Mouse (Mus musculus): Measurements from ENCODE around the gene Tfb2m.
A peak's percentile ranks its signal among the peaks of the same experiment; 100 is the strongest.

Gene Tfb2m

DNA sequence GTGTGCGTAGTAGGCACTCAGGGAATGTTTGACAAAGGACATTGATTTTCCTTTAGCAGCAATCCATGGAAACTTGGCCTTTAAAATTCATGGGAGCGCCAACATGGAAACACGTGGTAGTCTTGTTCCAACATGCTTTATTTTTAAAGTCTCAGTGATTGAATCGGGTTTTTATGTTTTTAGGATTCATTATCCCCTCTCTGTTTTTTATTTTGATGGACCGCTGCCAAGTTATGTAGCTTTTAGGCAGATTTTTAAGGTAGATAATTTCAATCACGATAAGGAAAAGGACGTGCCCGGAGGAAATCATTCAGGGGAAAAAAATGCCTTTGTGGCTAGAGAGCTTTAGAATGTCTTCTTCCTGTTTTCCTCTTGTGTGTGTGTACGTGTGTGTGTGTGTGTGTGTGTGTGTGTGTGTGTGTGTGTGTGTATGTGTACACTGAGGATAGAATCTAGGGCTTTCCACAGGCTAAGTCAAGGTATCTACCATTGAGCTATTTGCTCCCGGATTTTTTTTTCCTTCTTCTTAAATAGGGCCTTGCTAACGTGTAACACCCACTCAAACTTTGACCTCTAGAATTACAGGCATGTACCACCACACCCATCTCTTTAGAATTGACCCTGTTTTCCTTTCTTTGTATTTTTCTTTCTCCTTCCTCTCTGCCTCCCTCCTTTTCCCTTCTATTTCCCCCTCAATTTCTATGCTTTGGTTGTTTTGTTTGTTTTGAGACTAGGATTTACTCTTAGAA lies 13.6 kb upstream of the Tfb2m start:
- DNase-seq (ENCODE audit: low spot score) = no peak

DNA sequence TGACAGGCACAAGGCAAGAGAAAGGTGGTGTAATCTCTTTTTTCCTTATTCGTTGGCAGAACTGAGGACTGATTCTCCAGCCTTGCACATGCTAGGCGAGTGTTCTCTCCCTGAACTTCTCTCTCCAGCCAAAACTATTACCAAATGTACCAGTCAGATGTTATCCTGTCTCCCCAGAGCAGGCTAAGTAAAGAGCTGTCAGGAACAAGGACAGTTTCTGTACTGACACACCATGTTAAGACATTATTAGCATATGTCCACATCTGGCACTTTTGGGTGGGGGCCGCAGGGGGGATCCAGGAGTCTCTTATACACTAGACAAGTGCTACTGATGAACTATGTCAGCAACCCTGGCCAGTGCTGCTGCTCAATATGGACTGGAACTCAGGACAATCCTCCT lies 10.9 kb upstream of the Tfb2m start:
- DNase-seq (ENCODE audit: low spot score) = no peak

DNA sequence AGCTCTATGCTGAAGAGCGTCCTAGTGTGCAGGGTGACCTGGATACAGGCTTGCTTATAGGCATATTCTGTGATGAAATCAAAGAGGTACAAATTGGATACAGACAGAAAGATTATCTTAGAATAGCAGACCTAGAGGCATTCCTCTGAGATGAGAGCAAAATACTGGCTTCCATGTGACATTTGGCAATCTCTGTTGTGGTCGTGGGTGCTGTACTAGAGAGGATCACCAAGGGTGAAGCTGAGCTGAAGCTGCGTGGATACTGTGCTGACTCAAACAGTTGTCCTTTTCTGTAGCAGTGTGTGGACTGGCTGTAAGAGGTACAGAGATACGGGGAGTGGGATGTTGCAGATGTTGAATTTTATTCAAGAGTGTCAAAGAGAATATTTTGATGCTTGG lies 7.9 kb upstream of the Tfb2m start:
- DNase-seq (ENCODE audit: low spot score) = no peak

DNA sequence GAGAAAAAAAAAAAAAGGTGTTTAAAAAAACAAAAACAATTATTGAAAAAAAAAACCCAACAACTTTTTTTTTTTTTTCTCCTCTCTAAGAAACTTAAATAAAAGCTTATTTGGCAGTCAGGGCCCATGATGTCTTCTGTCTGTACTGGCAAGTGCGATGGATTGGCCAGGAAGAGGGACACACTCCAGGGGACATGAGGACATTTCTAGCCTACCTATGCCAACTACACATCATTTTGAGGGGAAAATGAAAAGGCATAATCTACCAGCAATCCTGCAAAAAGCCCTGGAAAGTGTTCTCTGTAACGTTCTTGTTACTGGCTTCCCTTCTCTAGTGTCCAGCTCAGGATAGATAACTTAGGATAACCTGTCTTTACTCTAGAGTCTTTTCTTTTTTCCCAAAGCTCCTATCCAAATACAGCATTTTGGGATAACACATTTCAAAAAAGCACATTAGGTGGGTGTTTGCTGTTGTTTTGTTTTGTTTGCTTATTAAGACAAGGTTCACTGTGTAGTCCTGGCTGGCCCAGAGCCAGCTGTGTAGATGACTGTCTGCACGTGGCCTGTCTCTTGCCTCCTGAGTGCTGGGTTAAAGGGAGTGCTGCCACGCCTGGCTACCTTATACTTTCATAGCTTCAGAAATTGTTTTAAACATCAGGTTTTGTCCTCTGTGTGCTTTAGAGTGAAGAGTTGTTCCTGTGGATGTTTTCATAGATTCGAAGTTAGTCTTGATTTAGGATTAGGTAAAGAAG lies 7.3 kb upstream of the Tfb2m start:
- no peak for DNase-seq (ENCODE audit: low spot score)

DNA sequence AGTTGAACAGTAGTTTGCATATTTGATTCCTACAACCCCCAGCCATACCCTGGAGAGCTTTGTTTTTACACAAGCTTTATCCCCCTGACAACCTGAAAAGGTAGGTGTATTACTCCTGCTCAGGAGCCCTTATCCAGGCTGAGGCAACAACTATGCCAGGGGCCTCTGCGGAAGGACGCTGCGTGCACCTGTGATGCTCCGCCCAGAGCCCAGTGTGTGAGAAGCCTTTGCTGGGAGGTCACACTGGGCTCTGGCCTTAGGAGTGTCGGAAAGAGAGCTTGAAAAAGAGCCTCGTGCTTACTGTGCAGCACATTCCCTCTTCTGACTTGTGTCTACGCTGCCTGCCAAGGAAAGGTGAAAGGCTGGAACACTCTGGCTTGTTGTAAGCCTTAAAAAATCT lies 6.7 kb upstream of the Tfb2m start:
- no peak for DNase-seq (ENCODE audit: low spot score)

DNA sequence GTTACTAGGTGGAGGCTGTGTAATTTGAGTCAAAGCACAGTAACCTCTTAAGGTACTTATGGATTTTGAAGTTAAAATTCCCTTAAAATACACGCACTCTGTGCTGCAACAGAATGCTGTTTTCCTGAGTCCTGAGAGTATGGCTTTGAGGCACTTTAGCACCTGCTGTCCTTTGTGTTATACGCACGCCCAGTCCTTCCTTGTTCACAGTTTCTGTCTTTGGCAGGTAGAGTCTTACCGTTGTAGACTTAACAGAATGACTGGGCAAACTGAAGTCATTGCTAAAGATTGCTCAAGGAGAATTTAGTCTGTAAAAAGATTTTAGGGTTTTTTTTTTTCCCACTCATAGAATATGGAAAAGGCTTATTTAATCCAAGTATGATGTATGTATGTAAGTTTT lies 5.9 kb upstream of the Tfb2m start:
- DNase-seq (ENCODE audit: low spot score) = no peak

DNA sequence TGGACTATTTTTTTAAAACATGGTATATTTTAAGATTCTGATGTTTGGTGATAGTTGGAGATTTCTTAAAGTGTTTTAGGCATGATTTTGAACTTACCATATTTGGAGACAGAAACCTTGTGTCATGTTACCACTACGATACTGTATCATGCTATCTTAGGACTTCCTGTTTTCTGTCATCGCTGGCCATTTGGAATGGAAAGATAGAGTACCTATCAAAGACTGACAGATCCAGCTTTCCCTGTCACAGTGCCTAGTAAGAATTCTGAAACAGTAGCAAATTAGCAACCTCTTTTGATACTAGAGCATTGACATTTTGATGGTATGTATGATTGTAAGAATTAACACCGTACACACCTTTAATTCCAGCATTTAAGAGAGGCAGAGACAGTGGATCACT lies 5.3 kb upstream of the Tfb2m start:
- no peak for DNase-seq (ENCODE audit: low spot score)

DNA sequence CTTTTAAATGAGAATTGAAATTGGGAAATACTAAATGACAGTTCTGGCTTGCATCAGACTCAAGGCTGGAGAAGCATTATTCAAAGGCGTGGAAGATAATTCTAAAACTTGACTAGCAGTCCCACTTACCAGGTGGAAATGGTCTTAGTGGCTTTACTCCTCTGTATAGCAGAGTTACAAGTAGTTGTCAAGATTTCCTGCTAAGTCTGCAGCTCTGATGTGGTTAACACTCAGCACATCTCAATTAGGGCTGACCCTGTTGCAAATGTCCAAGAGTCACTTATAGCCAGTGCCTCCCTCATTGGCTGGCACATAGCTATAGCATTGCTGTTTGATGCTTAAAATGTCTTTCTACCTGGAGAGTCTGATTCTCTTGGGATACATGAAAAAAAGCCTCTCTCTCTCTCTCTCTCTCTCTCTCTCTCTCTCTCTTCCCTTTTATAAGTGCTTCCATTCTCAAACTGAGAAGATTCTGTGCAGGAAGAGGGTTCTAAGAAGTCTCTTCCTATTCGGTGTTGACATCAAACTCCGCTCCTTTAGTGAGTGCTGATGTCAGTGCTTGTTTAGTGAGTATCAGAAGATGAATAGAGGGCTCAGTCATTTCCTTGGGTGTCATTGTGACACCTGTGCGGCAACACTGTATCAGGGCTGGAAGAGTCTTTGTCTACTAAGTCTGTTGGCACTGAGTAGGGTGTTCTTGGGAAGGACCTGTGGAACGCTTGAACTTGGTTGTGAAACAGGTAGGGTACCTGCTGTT lies 3.1 kb upstream of the Tfb2m start:
- no peak for DNase-seq (ENCODE audit: low spot score)

DNA sequence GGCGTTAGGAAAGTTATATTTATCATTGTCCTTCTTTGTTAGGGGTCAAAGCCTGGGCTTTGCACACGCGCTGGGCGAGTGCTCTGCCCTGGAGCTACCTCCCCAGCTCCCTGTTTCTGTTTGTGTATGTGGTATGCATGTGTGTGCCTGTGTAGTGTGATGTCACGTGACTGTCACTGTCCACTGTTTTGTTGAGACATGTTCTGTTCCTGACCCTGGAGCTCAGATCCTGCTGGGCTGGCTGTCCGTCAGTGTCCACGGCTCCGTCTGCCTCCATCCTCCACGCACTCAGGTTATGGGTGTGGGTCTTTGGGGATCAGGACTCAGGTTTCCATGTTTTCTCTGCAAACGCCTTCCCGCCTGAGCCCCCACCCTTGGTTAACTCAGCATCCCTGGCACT lies 2.2 kb upstream of the Tfb2m start:
- no peak for DNase-seq (ENCODE audit: low spot score)

DNA sequence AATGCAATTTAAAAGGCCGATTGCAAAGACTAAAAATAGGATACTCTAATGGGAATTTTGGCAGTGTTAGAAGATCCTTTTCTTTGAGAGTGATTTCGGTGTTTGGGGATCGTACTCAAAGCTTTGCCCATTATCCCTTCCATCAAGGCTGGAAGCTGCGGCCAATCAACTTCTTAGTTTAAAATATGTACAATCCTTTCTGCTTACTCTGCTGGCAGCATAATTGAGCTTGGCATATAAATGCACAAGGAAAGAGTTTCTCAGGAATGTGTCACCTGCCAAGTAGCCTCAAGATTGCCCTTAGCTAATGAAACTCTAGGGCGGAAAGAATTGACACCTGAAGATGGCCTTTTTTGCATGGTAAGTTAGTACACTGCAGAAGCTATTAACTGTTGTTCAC lies 1.1 kb upstream of the Tfb2m start:
- DNase-seq (ENCODE audit: low spot score) = peak; percentile 18

DNA sequence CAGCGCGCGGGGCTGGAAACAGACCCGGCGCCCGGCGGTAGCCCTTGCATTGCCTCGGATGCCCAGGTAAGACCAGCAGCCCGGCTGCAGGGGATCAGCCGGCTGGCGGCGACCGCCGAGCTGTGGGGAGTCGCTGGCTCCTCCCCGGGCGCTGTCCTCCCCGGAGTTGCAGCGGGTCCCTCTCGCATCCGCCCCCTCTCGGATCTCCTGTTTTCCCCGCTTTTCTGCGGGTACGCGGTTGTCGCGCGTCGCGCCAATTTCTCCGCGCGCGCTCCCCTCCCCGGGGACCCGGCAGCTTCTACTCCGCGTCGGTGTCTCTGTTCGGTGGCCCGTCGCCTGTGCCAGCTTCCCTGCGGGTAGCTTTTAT lies 467 bp upstream of the Tfb2m start:
- DNase-seq (ENCODE audit: low spot score) = no peak

DNA sequence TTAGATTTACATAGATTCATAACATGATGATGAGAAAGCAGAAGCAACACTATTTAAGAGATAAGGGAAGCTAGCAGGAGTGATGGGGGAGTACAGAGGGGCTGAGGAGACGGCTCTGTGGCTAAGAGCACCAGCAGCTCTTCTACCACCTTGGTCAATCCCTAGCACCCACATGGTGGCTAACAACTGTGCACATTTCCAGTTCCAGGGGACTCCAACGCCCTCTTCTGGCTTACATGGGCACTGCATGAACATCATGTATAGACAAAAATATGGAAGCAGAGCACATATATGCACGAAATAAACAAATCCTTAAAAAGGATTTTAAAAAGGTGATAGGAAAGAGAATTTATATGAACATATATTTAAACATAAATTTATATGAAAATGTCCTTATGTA lies 4.6 kb downstream of the Tfb2m start:
- peak; percentile 18 for DNase-seq (ENCODE audit: low spot score)

DNA sequence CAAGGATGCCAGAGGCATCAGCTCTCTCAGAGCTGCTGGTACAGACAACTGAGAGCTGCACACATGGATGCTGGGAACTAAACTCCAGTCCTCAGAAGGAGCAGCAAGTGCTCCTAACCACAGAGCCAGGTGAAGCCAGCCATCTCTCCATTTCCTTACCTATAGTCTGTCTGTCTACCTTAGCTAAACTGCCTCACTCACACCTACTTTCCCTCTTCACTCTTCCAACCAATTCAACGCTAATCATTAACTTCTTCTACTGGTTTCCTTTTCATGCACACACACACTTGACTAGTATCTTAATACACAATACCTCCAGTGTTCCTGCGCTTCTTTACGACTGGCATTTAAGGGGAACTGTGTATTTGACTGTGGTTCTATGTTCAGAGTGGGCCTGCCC lies 6.2 kb downstream of the Tfb2m start:
- no peak for DNase-seq (ENCODE audit: low spot score)

DNA sequence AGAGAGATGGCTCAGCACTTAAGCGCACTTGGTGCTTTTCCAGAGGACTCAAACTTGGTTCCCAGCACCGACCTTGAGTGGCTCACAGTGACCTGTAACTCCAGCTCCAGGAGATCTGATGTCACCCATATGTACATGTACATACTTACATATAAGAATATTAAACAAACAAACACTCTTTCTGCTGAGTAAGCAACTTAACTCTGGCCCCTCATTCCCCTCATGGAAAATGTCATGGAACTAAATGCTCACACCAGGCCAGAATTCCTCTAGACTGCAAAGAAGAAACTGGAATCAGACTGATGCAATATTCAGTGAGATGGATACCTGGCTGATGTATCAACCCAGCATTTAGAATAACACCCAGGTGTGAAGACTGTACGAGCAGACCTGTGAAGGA lies 7.0 kb downstream of the Tfb2m start:
- no peak for DNase-seq (ENCODE audit: low spot score)

DNA sequence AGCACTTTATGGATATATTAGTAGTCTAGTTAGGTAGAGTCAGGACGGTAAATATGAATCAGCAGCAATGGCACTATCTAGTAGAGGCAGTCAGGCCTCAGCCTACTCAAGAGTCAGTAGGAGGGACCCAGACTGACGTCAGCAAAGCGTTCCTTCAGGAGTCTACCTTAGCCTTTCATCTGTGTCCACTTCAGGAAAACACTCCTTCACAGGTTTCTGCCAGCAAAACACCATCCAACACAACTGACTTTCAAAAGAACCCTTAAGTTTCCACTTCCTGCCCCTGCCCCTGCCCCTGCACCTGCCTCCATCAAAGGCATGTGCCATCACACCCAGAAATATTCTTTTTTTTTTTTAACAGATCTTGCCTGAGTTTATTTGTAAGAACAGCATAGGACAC lies 26.2 kb downstream of the Tfb2m start:
- no peak for DNase-seq (ENCODE audit: low spot score)

DNA sequence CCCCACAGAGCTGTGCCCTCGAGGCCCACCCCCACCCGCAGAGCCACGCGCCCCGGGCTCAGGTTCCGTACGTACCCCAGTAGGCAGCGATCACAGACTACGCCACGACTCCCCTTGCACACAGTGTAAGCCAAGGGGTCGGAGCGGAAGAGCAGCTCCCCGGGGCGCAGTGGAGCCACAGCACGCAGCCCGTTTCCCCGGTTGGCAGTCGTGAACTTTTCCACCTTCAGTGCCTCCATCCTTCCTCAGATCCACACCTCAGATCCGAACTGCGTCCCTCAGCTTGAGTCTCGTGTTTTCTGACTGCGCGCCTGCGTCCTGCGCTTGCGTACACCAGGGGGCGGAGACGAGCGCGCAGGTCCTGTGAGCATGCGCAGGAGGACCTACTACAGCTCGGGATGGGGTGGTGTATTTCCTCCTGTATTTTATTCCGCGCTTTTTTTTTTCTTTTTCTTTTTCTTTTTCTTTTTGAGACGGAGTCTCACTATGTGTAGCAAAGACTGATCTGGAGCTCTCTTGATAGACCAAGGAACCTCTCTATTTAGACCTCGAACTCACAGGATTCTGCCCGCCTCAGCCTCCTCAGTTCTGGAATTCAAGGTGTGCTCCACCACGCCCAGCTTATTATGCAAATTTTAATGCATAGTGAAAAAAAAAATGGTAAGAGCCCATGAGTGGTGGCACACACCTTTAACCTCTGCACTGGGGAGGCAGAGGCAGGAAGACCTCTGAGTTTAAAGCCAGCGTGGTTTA lies 28.2 kb downstream of the Tfb2m start, which contains the start of gene Smyd3:
Gene Smyd3, minus strand, starts transcription at position 329 of the 753 bp plus-strand sequence.
- peak; percentile 82 for DNase-seq (ENCODE audit: low spot score)

DNA sequence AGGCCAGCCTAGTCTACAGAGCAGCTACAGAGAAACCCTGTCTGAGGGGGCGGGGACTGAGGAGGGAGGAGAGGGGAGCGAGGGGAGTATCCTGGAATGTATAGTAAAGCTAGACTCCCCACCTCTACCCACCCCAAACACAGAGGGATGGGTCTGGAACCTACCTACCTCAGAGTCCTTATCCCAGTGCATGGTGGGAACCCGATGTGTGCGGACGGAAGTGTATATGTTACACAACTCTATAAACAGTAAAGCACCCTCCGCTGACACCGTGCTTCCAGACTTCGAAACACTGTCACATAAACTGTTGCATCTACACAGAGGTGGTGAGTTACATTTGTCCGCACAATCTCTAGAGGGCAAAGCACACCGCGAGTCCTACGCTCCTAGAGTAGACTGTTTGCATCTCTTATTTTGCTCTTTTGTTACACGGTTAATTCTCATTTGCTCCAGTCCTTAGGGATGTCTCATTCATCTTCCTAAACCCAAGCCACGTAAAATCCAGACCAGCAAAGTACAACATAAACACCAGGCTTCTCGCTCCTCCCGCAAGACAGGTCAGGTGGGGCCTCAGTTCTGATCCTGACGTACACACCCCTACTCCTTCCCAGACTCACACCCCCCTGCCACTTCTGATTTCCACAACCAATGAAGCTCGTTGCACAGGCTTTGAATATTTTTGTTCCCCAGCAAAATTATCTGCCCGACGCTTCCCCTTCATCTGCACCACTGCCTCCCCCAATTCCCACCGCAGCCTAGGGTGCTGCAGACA lies 28.9 kb downstream of the Tfb2m start:
- DNase-seq (ENCODE audit: low spot score) = peak; percentile 53

DNA sequence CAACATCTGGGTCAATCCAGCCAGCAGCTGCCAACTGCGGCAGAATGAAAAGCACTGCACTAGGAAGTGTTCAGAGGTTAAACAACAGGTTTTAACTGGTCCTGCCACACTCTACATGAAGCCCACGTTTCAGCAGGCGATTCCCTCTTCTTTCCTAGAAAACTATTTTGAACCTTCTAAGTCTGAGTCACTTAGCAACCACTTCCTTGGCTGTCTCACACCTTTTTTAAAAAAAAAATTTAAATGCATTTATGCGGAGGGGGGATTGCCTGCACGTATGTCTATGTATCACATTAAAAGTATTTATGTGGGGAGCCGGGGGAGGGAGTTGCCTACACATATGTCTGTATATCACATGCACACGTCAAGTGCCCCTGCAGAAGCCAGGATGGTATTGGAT lies 34.2 kb downstream of the Tfb2m start:
- no peak for DNase-seq (ENCODE audit: low spot score)

DNA sequence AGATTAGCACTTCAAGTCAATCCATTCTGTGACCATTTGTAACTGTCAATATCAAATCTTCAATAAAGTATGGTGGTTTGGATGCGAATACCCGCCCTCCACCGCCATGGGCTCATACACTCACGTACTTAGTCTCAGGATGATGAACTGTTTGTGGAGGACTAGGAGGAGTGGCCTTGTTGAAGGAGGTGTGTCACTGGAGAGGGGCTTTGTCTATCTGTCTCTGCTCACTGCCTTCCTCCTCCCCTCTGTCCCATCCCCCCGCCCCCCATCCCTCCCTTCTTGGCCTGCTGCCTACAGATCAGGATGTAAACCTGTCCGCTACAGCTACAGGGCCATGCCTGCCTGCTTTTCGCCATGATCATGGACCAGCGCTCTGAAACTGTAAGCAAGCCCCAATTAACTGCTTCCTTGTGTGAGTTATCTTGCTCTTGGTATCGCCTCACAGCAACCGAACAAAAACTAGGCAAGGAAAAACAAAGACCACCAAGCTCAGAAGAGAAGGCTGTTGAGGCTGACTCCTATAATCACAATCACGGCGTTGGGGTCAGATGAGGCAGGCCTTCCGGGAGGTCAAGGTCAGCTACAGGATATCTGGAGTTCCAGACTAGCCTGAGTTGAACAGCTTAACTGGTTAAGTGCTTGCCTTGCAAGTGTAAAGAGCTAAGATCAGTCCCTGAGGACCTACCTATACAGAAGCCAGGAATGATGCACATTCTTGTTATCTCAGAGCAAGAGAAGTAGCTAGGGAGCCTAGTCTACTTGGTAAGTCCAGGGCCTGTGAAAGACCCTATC lies 35.3 kb downstream of the Tfb2m start:
- no peak for DNase-seq (ENCODE audit: low spot score)

DNA sequence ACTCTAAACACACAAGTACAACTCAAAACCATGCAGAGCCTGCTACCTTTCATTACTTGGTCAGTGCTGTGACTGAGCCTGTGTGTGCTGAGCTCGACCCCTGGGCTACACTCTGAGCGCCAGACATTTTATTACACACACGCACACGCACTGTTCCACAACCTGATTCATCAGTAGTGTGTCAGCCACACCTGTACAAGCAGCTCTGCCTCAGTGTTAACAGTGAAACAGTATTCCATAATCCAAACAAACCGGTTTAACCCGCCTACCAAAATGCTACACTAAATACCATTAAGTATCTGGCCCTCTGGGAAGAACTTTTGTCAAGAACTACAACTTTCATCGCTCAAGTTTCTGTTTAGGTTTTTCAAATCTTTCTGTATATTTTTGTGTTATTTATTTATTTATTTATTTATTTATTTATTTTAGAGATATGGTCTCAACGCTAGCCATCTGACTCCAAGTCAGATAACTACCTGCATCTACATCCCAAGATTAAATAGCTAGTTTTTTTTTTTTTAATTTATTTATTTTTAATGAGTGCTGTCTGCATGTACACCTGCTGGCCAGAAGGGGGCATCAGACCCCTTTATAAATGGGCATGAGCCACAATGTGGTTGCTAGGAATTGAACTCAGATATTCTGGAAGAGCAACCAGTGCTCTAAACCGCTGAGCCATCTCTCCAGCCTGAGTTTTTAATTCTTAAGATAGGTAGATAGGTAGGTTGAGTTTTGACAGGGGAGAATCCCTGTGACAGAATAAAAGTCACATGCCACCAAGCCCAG lies 39.3 kb downstream of the Tfb2m start:
- peak; percentile 52 for DNase-seq (ENCODE audit: low spot score)

Data from retina, embryonic 14.5 days (tissue).